Mouse (Mus musculus): ENCODE data around the gene Shoc2.

Shoc2 gene

GRCm38 (mm10) chr19:54035100-54035499 is 91.0 kb downstream of the Shoc2 start:
- no peak for DNase-seq (ENCODE audit: low spot score in 2 of 2)

DNA sequence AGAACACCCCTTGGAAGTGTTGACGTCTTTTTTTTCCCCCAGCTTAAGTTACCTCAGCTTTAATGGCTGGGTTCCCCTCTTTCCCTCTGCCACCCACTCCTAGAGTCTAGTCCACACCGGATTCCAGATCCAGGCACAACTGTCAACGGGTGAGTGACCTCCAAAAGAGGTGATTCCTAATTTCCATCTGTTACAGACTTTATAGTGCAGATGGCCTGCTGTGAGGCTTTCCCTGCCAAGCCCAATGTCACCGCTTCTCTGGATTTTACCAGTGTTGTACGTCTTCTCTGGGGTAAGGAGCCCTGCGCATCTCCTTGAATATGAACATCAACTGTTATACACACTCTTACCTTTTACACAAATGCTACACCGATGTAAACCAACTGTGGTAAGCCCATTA is 95.3 kb downstream of the Shoc2 start:
- DNase-seq (ENCODE audit: low spot score in 2 of 2): no peak

- no peak for DNase-seq (ENCODE audit: low spot score in 2 of 2)
Observed at GRCm38 (mm10) chr19:54040356-54041028, 96.4 kb downstream of the Shoc2 start.

GRCm38 (mm10) chr19:54041029-54041367 is 96.9 kb downstream of the Shoc2 start:
- no peak for DNase-seq (ENCODE audit: low spot score in 2 of 2)

DNA sequence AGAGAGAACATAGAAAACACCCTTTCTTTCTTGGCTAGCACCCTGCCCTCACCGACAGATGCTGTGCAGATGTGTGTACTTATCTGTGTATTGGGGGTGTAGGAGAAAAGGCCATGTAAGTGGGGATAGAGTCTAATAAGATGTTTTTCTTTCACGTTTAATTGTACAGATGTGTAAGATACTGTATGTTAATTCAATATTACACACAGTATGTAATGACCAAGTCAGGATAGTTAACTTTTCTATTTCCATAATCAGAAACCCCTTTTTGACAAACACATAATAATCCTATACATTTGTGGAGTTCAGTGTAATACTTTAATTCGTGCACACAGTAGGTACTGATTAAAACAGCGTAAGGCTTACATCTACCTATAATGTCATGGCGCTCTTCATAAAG is 99.7 kb downstream of the Shoc2 start, which contains the start of gene Adra2a:
Adra2a (plus strand) TSS at position 301 of the 400 bp plus-strand sequence.
- no peak for DNase-seq (ENCODE audit: low spot score in 2 of 2)

DNA sequence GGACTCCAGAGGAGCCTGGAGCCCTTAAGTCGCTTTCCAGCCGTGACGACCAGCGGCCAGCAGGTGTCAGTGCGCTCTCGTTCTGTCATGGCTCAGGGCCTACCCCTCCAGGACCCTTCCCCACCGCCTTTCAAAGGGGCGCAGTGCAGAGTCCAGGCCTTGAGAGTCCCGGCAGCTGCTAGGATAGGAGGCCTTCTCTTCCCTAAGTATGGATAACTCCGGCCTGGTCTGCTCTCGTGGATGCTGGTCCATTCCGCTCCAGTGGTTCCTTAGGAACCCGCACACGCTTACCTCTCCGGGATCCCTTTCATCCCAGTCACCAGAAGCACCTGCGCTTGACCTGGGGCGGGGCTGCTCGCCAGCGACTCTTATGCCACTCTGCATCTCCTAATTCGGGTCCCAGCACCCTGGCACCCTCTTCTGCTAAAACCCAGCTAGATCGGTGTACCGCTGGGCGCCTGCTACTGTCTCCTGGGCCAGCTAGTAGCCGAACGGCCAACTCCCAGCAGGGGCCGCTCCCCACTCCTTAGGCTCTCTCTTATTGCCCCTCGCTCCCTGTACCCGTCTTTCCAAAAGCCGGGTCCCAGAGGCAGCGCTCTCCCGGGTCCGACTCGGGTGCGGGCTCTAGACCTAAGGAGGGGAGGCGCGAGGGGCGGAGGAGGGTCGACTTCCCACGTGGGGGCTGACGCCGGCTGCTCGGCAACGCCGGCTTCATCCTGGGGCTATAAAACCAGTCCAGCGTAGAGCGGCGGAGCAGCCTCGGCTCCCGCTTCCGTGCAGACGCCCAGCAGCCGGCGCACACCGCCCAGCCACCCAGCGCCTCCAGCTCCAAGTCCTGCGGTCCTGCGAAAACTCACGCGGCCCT is 100.6 kb downstream of the Shoc2 start:
- peak; percentile 58 to 75 for DNase-seq (ENCODE audit: low spot score in 2 of 2)

DNA sequence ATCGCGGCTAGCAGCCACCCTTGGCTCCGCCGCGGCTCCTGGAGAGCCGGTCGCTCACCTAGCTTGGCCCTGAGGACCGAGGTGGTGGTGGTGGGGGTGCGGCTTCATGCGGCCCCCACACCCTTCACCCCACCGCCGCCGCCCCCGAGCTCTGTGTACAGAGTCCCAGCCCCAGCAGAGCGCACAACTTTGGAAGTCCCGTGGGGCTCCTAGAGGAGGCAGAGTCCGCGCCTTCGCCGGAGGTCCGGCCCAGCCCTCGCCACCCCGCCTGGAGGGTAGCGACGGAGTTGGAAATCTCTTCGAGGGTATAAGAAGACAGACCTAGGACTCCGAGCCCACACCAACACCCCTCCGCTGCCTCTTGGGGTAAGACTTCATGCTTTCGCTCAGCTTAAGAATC is 101.3 kb downstream of the Shoc2 start:
- peak in 1 of 2 experiments; percentile 22 for DNase-seq (ENCODE audit: low spot score in 2 of 2)

- DNase-seq (ENCODE audit: low spot score in 2 of 2): peak in 1 of 2 experiments; percentile 21
Observed at GRCm38 (mm10) chr19:54045931-54046683, 102.0 kb downstream of the Shoc2 start.

- DNase-seq (ENCODE audit: low spot score in 2 of 2): no peak
Observed at GRCm38 (mm10) chr19:54046684-54047070, 102.6 kb downstream of the Shoc2 start.

DNA sequence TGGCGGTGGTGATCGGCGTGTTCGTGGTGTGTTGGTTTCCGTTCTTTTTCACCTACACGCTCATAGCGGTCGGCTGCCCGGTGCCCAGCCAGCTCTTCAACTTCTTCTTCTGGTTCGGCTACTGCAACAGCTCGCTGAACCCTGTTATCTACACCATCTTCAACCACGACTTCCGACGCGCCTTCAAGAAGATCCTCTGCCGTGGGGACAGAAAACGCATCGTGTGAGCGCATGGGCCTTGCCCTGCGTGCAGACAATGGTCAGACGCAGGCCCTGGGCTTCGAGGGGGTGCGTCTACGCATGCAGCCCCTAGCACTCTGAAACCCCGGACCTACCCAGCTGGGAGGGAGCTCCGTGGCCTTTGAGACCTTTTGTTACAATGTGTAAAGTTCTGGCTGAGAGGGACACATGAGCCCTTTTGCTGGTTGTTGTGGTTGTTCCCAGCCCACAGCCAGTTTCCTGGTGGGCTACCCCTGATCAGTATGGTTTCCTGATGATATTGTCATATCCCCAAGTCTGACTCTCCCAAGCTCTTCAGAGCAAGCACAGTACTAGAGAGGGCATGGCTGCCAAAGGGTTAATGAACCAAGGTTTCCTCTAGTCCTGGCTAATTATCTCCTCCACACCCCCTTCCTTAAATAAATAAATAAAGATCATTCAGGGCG is 103.4 kb downstream of the Shoc2 start:
- no peak for DNase-seq (ENCODE audit: low spot score in 2 of 2)

GRCm38 (mm10) chr19:54048161-54048885 is 104.2 kb downstream of the Shoc2 start:
- no peak for DNase-seq (ENCODE audit: low spot score in 2 of 2)

DNA sequence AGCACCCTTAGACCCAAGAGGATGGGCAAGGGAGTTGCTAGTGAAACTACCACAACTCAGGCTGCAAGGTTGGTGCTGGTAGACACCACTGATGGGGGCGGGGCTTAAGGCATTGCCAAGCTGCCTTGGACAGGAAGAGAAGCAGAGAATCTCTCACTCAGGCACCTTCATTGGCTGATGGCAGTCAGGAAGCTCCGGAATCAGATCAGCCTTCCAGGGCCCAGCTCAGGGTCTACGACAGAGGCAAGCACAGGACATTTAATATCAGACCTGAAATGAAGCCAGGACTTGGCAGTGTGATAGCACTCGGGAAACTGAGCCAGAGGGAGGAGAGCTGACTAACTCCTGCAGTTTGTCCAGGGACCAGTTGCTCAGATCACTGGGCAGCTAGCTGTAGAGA is 107.5 kb downstream of the Shoc2 start:
- DNase-seq (ENCODE audit: low spot score in 2 of 2): no peak

GRCm38 (mm10) chr19:54055845-54056244 is 111.7 kb downstream of the Shoc2 start:
- no peak for DNase-seq (ENCODE audit: low spot score in 2 of 2)

GRCm38 (mm10) chr19:54068447-54068846 is 124.3 kb downstream of the Shoc2 start:
- no peak for DNase-seq (ENCODE audit: low spot score in 2 of 2)

DNA sequence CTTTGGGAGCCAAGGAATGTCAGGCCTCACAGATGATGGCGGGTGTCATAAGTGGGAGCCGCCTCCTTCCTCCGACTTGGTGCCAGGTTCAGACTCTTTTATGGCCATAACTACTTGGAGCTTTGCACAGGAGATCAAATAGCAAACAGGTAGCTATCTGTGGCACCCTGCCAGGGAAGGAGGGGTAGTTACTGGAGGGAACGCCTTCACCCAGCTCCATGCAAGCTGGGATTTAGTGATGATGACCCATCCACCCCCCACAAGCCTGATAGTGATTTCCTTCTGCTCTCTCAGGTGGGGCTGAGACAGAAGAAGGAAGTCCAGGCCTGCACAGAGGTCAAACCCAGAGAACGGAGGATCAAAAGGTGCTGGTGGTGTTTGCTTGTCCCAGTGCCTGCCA is 126.4 kb downstream of the Shoc2 start:
- no peak for DNase-seq (ENCODE audit: low spot score in 2 of 2)

DNA sequence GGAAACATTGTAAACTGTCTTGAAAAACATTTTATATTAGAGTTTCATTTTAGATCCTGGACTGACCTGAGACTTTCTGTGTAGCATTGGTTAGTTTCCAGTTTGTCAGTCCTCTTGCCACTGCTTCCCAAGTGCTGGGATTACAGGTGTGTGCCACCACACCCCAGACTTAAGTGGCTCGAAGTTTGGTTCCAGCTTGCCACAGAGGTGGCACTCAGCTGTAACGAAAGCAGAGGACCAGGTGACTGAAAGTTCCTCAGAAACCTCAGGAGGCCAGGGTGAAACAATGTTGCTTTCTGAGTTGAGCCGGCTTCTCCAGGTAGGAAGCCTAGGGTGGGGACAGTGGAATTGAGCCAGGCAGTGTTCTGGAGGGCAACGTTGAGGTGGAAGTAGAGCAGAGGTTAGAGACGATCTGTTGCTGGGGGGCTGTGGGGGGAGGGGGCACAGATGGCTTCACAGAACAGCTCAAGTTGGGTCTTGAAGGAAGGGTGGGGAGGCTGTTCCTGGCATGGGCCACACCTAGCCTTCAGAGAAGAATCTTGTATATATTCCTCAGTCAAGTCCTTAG is 128.2 kb downstream of the Shoc2 start:
- DNase-seq (ENCODE audit: low spot score in 2 of 2): no peak

- no peak for DNase-seq (ENCODE audit: low spot score in 2 of 2)
Observed at GRCm38 (mm10) chr19:54076362-54077349, 132.6 kb downstream of the Shoc2 start.

DNA sequence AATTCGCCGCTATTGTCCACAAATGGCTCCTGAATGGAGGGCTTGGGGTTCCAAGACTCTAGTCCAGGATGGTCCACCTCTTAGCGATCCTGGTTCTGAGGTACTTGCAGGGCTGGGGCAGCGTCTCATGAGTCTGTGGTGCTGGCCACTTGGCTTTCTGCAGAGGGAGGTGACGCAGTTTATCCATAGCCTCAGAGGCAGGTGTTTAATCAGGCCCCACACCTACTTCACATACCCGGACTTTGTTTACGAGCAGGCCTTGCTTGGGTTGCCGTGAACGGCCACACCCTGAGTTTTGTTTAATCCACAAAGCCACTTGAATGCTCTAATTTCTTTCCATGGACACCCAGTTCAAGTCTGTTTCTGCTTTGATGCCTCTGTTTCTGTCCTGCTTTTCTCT is 137.2 kb downstream of the Shoc2 start:
- DNase-seq (ENCODE audit: low spot score in 2 of 2): no peak

DNA sequence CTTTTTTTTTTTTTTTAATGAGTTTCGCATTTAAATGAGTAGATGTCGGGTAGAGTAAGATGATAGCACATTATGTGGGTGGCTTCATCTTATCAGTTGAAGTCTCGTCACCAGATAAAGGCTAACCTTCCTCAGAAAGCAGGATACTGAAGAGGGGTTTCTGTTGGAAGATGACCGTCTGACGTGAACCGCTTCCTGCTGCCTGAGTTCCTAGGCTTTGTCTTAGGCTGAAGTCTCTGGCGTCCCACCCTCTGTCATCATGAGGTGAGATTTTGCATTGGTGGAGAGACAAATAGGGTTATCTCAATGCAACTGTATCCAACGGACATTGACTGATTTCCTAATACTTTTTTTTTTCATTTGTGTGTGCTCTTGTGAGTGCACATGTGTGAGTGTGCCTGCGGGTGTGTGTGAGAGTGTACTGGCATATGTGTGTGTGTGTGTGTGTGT is 137.6 kb downstream of the Shoc2 start:
- no peak for DNase-seq (ENCODE audit: low spot score in 2 of 2)
